In genomic region chr5:121253816-121254497, GRCm38 (mm10) we compare ENCODE assay signal across 19 mouse cellular contexts. TPM values are rescaled to one million over a fixed set of nuclear protein-coding genes. Genes with fewer than 3 reads are reported as not detected.
DNase-seq lines count a peak whose midpoint lies in the region; ATAC-seq lines count a peak whose summit lies in the region.
"Had no signal": no experiment of that assay in that cellular context is flagged by ENCODE, and none has a peak within 500 bp of the region (broad histone marks: within the 10 kb centered on the region; RNA-seq: fewer than 3 reads in every experiment).

No protein-coding gene starts in this region.

- H3K36me3 ChIP-seq in liver, embryonic 13.5 days, result peaks cover 69% of the 10 kb centered on the region
- H3K36me3 ChIP-seq in liver, embryonic 11.5 days (ENCODE audit: control insufficient read depth, insufficient read depth, low read length), result peaks cover 8% of the 10 kb centered on the region; the same call in 1 of the 2 replicates

- H3K9ac ChIP-seq in liver, embryonic 13.5 days, result 0 out of 2 replicates have a peak overlapping the region, but pooled peaks have one; percentile 15
- no peak overlapping the region for H3K9ac ChIP-seq in liver, embryonic 11.5 days (ENCODE audit: low read depth, low read length)
- H3K9ac ChIP-seq: limb, embryonic 13.5 days; midbrain, embryonic 12.5 days; stomach, embryonic 15.5 days had no signal

- H3K4me3 ChIP-seq in liver, embryonic 13.5 days (replicated peaks), result no peak overlapping the region
- no peak overlapping the region for H3K4me3 ChIP-seq in liver, embryonic 11.5 days (ENCODE audit: low read depth, low read length)
- H3K4me3 ChIP-seq: erythroblast, embryonic 14.5 days; layer of hippocampus, adult 2 months; limb, embryonic 13.5 days; midbrain, embryonic 12.5 days; stomach, embryonic 15.5 days had no signal

- H3K9me3 ChIP-seq in liver, embryonic 13.5 days (replicated peaks), result no peaks in the 10 kb centered on the region
- no peaks in the 10 kb centered on the region for H3K9me3 ChIP-seq in liver, embryonic 11.5 days (ENCODE audit: control insufficient read depth, low read length)
- H3K9me3 ChIP-seq: limb, embryonic 13.5 days; megakaryocyte, embryonic 14.5 days; midbrain, embryonic 12.5 days; stomach, embryonic 15.5 days had no signal

- DNase-seq in liver, embryonic 13.5 days, result no peak
- no peak for DNase-seq in liver, embryonic 11.5 days (ENCODE audit: low spot score)
- DNase-seq in cerebellum, adult 8-10 months, result peak; percentile 77
- DNase-seq in cerebellum, postnatal 25 days, result peak; percentile 86 to 87
- DNase-seq in heart, adult 18-20 months, result no peak
- no peak for DNase-seq in kidney, adult 18-20 months
- DNase-seq: adrenal gland, adult 2 months; gastrocnemius, postnatal 10 days; kidney, adult 2 months; lung, postnatal 4 days had no signal

- no peaks in the 10 kb centered on the region for H3K27me3 ChIP-seq in liver, embryonic 13.5 days
- no peaks in the 10 kb centered on the region for H3K27me3 ChIP-seq in liver, embryonic 11.5 days (replicated peaks; ENCODE audit: control insufficient read depth, insufficient read depth, low read length)
- H3K27me3 ChIP-seq: limb, embryonic 13.5 days; megakaryocyte, embryonic 14.5 days; midbrain, embryonic 12.5 days; stomach, embryonic 15.5 days had no signal

- no peak overlapping the region; the same call in 1 of the 2 replicates for H3K27ac ChIP-seq in liver, embryonic 13.5 days
- H3K27ac ChIP-seq in liver, embryonic 11.5 days (ENCODE audit: low read depth, low read length), result no peak overlapping the region
- H3K27ac ChIP-seq: layer of hippocampus, adult 2 months; limb, embryonic 13.5 days; midbrain, embryonic 12.5 days; stomach, embryonic 15.5 days had no signal

- H3K4me1 ChIP-seq in liver, embryonic 13.5 days (replicated peaks), result peaks cover 61% of the 10 kb centered on the region
- H3K4me1 ChIP-seq in liver, embryonic 11.5 days (replicated peaks; ENCODE audit: control insufficient read depth, insufficient read depth, low read length), result peaks cover 9% of the 10 kb centered on the region
- H3K4me1 ChIP-seq: limb, embryonic 13.5 days; midbrain, embryonic 12.5 days; stomach, embryonic 15.5 days had no signal

- no peak overlapping the region for H3K4me2 ChIP-seq in liver, embryonic 13.5 days
- H3K4me2 ChIP-seq in liver, embryonic 11.5 days, result no peak overlapping the region
- H3K4me2 ChIP-seq: limb, embryonic 13.5 days; midbrain, embryonic 12.5 days; stomach, embryonic 15.5 days had no signal

- 89% methylated on average over 18 of the region's 18 CpGs for WGBS in liver, embryonic 13.5 days (ENCODE audit: insufficient replicate concordance)
- 89% methylated on average over 18 of the region's 18 CpGs for WGBS in liver, embryonic 11.5 days

- no peak for ATAC-seq in liver, embryonic 13.5 days (ENCODE audit: low read depth)
- ATAC-seq in liver, embryonic 11.5 days (replicated peaks; ENCODE audit: low FRiP score), result no peak
- no peak for ATAC-seq in activated CD4-positive, CD25-positive, alpha-beta regulatory T cell, adult 4 months
- ATAC-seq: forebrain, embryonic 16.5 days; hindbrain, embryonic 16.5 days had no signal

RNA-seq across cellular contexts. Expression of gene Hectd4, which starts 33.9 kb away (rescaled TPM):
- polyA plus RNA-seq in liver, embryonic 13.5 days (2015; fragmentation: Nextera tagmentation; extraction: Ambion mirVana), result 6.9 and 7.6 TPM in 2 replicates
- polyA plus RNA-seq in liver, embryonic 11.5 days (2014; fragmentation: Nextera tagmentation; extraction: Ambion mirVana), result 11.8 and 16.3 TPM in 2 replicates
- total RNA-seq in heart, adult 18-20 months (2021), result 10 to 100 TPM; 23.2 to 23.4 TPM
- 1 to 10 TPM; 6.4 to 7.0 TPM for polyA plus RNA-seq in activated CD4-positive, CD25-positive, alpha-beta regulatory T cell, adult 4 months (2017; shearing (Covaris generic))

RNA-seq across cellular contexts. Expression of gene Rpl6, which starts 49.7 kb away (rescaled TPM):
- polyA plus RNA-seq in liver, embryonic 13.5 days (2015; fragmentation: Nextera tagmentation; extraction: Ambion mirVana), result 556 and 610 TPM in 2 replicates
- polyA plus RNA-seq in liver, embryonic 11.5 days (2014; fragmentation: Nextera tagmentation; extraction: Ambion mirVana), result 959 and 1,036 TPM in 2 replicates
- total RNA-seq in heart, adult 18-20 months (2021), result 100 to 1,000 TPM; 479 to 585 TPM
- polyA plus RNA-seq in activated CD4-positive, CD25-positive, alpha-beta regulatory T cell, adult 4 months (2017; shearing (Covaris generic)), result 1,000 to 10,000 TPM; 1,893 to 2,041 TPM

Comparison
In these comparisons a context has a peak if more than half of its experiments do, and no peak if none do; other contexts are left out.
1. DNase-seq: peak in cerebellum, adult 8-10 months (single experiment) and cerebellum, postnatal 25 days (2 of 2); none in liver, embryonic 13.5 days (single experiment), liver, embryonic 11.5 days (single experiment), heart, adult 18-20 months (0 of 2) and kidney, adult 18-20 months (single experiment).